Mouse (Mus musculus) midbrain, postnatal 0 days (tissue): Measurements from ENCODE around the gene Plekhm3. TPM values are rescaled to one million over a fixed set of nuclear protein-coding genes. Genes with fewer than 3 reads are reported as not detected.

Experiments used
- ATAC-seq: fragments of 200-750 bp; cut with Nextera tagmentation; 2 replicates; pipeline ENCODE4 v1.8.0; 2017; ENCODE audit warnings: moderate number of reproducible peaks, mild to moderate bottlenecking, moderate TSS enrichment, moderate library complexity; ENCODE audit not compliant: low FRiP score
- DNase-seq: peaks from one replicate; pipeline ENCODE4 v3.0.0-alpha.2; 2015; ENCODE audit warnings: low spot score
- H3K27ac ChIP-seq: fragments of 300-500 bp; sonication (generic); 2 replicates; pipeline ENCODE4 v1.5.1; 2014; ENCODE audit warnings: low read depth, mild to moderate bottlenecking, low read length, mixed read lengths
- H3K27me3 ChIP-seq: fragments of 300-500 bp; sonication (generic); 2 replicates; pipeline ENCODE4 v1.6.1; 2014; ENCODE audit warnings: low read length, control low read depth, mixed read lengths; ENCODE audit not compliant: insufficient read depth
- H3K36me3 ChIP-seq: fragments of 300-500 bp; sonication (generic); 2 replicates; pipeline ENCODE4 v1.6.1; 2014; ENCODE audit warnings: low read length, control low read depth, mixed read lengths; ENCODE audit not compliant: insufficient read depth
- H3K4me1 ChIP-seq: fragments of 300-500 bp; sonication (generic); 2 replicates; pipeline ENCODE4 v1.6.1; 2014; ENCODE audit warnings: mild to moderate bottlenecking, control low read depth, antibody characterized with exemption, low read length, mixed read lengths; ENCODE audit not compliant: insufficient read depth
- H3K4me2 ChIP-seq: fragments of 300-500 bp; sonication (generic); 2 replicates; pipeline ENCODE4 v1.6.1; 2014; ENCODE audit warnings: low read depth, mild to moderate bottlenecking, low read length, mixed read lengths; ENCODE audit not compliant: poor library complexity, severe bottlenecking
- H3K4me3 ChIP-seq: fragments of 300-500 bp; sonication (generic); 2 replicates; pipeline ENCODE4 v1.5.1; 2014; ENCODE audit warnings: low read depth, mild to moderate bottlenecking, low read length, moderate library complexity
- H3K9ac ChIP-seq: fragments of 300-500 bp; sonication (generic); replicated peaks from 2 replicates; pipeline ENCODE4 v1.6.1; 2014; ENCODE audit warnings: mild to moderate bottlenecking, low read length, moderate library complexity, mixed read lengths; ENCODE audit not compliant: poor library complexity, severe bottlenecking
- H3K9me3 ChIP-seq: fragments of 300-500 bp; sonication (generic); 2 replicates; pipeline ENCODE4 v1.6.1; 2016; ENCODE audit warnings: low read length, control low read depth
- CTCF ChIP-seq: IDR thresholded peaks from 2 replicates; pipeline ENCODE4 v1.5.1; 2016; ENCODE audit warnings: antibody characterized with exemption, mild to moderate bottlenecking
- WGBS: fragments of 180-500 bp; shearing (Covaris S2); extraction: QIAGEN DNeasy Blood & Tissue Kit; methylation state at CpG from one replicate; pipeline ENCODE4 v1.1.7; 2014; 5-methylcytosine and 5-hydroxymethylcytosine counted together
- polyA plus RNA-seq: library from polyadenylated mRNA; unstranded; fragments of >200 nt; fragmentation: Nextera tagmentation; extraction: Ambion mirVana; gene quantifications from 2 replicates; pipeline ENCODE4 v1.2.1, GENCODE M21; 2015
- total RNA-seq: library from RNA; depleted of rRNA; stranded (reverse); fragments of >200 nt; gene quantifications from 2 replicates; pipeline ENCODE4 v1.2.3, GENCODE M21; 2014; rRNA removed

Gene Plekhm3
- total RNA-seq (14.6 and 21.9 TPM in 2 replicates), polyA plus RNA-seq (5.6 and 5.9 TPM in 2 replicates)

- DNase-seq: peak; percentile 87
- no peak for TF ChIP-seq CTCF
- H3K4me2 ChIP-seq: peak within 1 kb of the TSS; percentile 58
- peak; percentile 98 for ATAC-seq
- no peaks in the 10 kb centered on the region for H3K27me3 ChIP-seq
- no peaks in the 10 kb centered on the region for H3K9me3 ChIP-seq
- H3K9ac ChIP-seq: peak within 1 kb of the TSS; percentile 95
- H3K27ac ChIP-seq: peak within 1 kb of the TSS; percentile 92
- WGBS: under 1% methylated on average over 41 of the region's 43 CpGs
- H3K4me1 ChIP-seq: no peaks in the 10 kb centered on the region
- peak within 1 kb of the TSS; percentile 87 for H3K4me3 ChIP-seq
- H3K36me3 ChIP-seq: no peaks in the 10 kb centered on the region
Measured at GRCm38 (mm10) chr1:64956479-64956961, at the start of gene Plekhm3. Gene Plekhm3 (minus strand): TSS chr1:64956824.

GRCm38 (mm10) chr1:65005575-65005974 is 49.0 kb upstream of the Plekhm3 start:
- TF ChIP-seq CTCF: no peak
- Histone ChIP-seq H3K4me2 (no peak overlapping the region), H3K9me3 (no peaks in the 10 kb centered on the region), H3K4me3 (no peak overlapping the region), H3K4me1 (no peaks in the 10 kb centered on the region), H3K36me3 (no peaks in the 10 kb centered on the region), H3K27me3 (no peaks in the 10 kb centered on the region), H3K27ac (no peak overlapping the region), H3K9ac (no peak overlapping the region)
- ATAC-seq (no peak), DNase-seq (no peak)
- WGBS: 90% methylated on average over 6 of the region's 6 CpGs

- DNase-seq (no peak), ATAC-seq (no peak)
- no peak overlapping the region for H3K9ac ChIP-seq
- no peaks in the 10 kb centered on the region for H3K27me3 ChIP-seq
- 81% methylated on average over 4 of the region's 4 CpGs for WGBS
- H3K27ac ChIP-seq: no peak overlapping the region
- TF ChIP-seq CTCF: no peak
- H3K4me3 ChIP-seq: no peak overlapping the region
- no peak overlapping the region for H3K4me2 ChIP-seq
- no peaks in the 10 kb centered on the region for H3K36me3 ChIP-seq
- H3K4me1 ChIP-seq: no peaks in the 10 kb centered on the region
- H3K9me3 ChIP-seq: no peaks in the 10 kb centered on the region
Measured at GRCm38 (mm10) chr1:65004526-65004925, 47.9 kb upstream of the Plekhm3 start.

- DNase-seq (peak; percentile 51), ATAC-seq (no peak)
- Histone ChIP-seq H3K4me3 (no peak overlapping the region), H3K9ac (no peak overlapping the region), H3K4me2 (no peak overlapping the region), H3K27ac (no peak overlapping the region), H3K27me3 (no peaks in the 10 kb centered on the region), H3K9me3 (no peaks in the 10 kb centered on the region), H3K36me3 (no peaks in the 10 kb centered on the region), H3K4me1 (no peaks in the 10 kb centered on the region)
- WGBS: 84% methylated on average over 4 of the region's 4 CpGs
- no peak for TF ChIP-seq CTCF
Measured at GRCm38 (mm10) chr1:64993206-64993605, 36.6 kb upstream of the Plekhm3 start.

- DNase-seq (no peak), ATAC-seq (no peak)
- H3K4me1 ChIP-seq: no peaks in the 10 kb centered on the region
- TF ChIP-seq CTCF: no peak
- H3K9ac ChIP-seq: no peak overlapping the region
- H3K27ac ChIP-seq: no peak overlapping the region
- no peaks in the 10 kb centered on the region for H3K27me3 ChIP-seq
- H3K36me3 ChIP-seq: no peaks in the 10 kb centered on the region
- no peak overlapping the region for H3K4me3 ChIP-seq
- no peak overlapping the region for H3K4me2 ChIP-seq
- no peaks in the 10 kb centered on the region for H3K9me3 ChIP-seq
Measured at GRCm38 (mm10) chr1:64988176-64988575, 31.6 kb upstream of the Plekhm3 start.

GRCm38 (mm10) chr1:64986120-64986519 is 29.5 kb upstream of the Plekhm3 start:
- H3K4me3 ChIP-seq: no peak overlapping the region
- DNase-seq (peak; percentile 58), ATAC-seq (no peak)
- no peak overlapping the region for H3K4me2 ChIP-seq
- no peaks in the 10 kb centered on the region for H3K36me3 ChIP-seq
- H3K9ac ChIP-seq: no peak overlapping the region
- no peak overlapping the region for H3K27ac ChIP-seq
- H3K27me3 ChIP-seq: no peaks in the 10 kb centered on the region
- WGBS: 33% methylated on average over 7 of the region's 7 CpGs
- TF ChIP-seq CTCF: peak; percentile 74
- no peaks in the 10 kb centered on the region for H3K4me1 ChIP-seq
- no peaks in the 10 kb centered on the region for H3K9me3 ChIP-seq
